Mouse (Mus musculus) ES-Bruce4 (cell line): ENCODE data around the gene Ccne1.

ENCODE experiments used
- CTCF ChIP-seq: IDR thresholded peaks from one replicate; pipeline ENCODE4 v1.8.1; 2011; ENCODE audit warnings: low read depth, low read length
- EP300 ChIP-seq: IDR thresholded peaks from 2 replicates; pipeline ENCODE4 v1.6.1; 2011; ENCODE audit warnings: low read depth, low read length; ENCODE audit not compliant: insufficient read depth
- POLR2A ChIP-seq: IDR thresholded peaks from one replicate; pipeline ENCODE4 v1.8.1; 2011; ENCODE audit warnings: low read length; ENCODE audit not compliant: insufficient read depth

DNA sequence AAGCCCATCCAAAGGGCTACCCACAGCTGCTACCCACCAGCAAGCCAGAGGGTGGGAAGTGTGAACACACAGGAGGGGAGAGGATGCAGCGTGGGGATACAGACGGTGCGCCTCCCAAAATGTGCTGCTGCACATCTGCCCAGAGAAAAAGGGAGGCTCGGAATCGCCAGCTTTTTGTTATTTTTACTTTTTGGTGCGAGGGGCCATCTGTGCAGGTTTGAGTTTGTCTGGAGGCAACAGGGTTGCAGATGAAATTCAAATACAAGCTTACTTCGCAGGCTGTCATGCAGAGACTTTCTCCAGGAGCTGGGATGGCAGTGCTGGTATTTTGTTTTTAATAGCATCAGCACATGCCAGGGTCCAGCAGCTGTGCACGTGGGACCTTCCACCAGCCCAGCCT, 19.5 kb downstream of the Ccne1 start:
- TF ChIP-seq POLR2A (no peak), EP300 (no peak), CTCF (no peak)
